Mouse (Mus musculus) kidney, adult 8-10 months (tissue): ENCODE data around the gene Fam169b.
A peak's percentile ranks its signal among the peaks of the same experiment; 100 is the strongest.

Experiments used
- DNase-seq, 2 experiments: peaks; one replicate each; pipeline ENCODE4 v3.0.0; 2022

Fam169b gene

DNA sequence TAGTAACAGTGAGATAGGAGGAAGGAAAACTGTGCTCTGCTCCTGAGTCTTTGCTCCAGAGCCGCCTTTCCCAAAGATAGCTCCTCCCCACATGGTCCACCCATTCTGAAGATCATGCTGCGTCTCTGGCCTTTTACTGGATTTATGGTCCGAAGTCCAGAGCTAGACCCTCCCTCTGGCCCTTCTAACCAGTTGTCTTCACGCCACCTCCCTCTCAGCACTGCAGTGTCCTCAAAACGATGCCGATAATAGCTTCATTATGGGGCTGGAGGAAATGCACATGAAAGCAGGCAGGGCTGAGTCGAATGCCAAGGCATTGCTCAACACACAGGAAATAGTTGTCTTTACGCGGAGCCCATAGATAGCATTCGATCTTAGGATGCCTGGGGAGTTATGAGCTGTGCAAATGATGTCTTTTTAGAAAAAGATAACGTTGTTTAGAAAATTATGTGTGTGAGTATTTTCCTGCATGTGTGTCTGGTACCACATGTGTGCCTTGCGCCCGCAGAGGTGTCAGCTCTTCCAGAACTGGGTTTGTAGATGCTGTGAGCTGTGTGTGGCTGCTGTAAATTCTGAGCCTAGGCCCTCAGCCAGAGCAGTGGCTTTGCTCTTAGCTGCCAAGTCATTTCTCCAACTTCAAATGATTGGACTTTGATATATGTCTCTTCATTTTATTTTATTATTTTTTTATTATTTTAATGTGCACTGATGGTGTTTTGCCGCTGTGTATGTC is 46.6 kb downstream of the Fam169b start:
- DNase-seq, result peak; percentile 14 to 38

DNA sequence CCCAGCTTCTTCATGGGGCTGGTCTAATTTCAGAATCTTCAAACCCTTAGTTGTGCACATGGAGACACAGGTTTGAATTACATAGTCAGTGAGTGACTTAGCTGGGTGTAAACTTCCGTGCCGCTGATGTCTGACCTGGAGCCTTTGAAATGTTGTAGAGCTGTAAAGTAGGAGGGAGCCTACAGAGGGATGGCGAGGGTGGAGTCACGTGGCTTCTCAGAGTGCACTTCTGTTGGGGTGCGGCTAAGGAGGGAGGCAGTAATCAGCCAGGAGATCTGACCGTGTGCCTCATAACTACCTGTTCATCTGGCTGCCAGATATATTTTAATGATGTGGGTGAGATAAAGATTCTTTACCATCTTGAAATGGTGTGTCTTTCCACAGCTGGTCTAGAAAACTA is 49.4 kb downstream of the Fam169b start:
- no peak for DNase-seq

GRCm38 (mm10) chr7:68326190-68326722 is 52.6 kb downstream of the Fam169b start:
- no peak for DNase-seq

DNA sequence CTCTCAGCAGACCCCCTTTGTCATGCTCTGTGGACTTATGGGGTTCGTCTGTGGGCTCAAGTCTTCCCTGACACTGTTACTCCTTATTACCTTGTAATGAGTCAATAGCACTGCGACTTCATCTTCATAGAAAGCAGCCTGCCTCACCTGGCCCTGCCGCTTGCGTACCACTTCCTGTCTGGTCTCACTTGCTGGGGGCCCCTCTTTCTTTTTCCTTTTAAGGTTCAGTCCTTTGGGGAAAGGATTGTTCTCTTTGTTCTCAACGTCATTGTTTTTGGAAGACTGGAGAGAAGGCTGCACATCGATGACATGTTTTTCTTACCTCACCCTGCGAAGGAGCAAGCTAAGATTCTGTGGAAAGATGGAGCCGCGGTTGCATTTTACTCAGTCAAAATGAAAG is 55.4 kb downstream of the Fam169b start:
- no peak for DNase-seq

DNA sequence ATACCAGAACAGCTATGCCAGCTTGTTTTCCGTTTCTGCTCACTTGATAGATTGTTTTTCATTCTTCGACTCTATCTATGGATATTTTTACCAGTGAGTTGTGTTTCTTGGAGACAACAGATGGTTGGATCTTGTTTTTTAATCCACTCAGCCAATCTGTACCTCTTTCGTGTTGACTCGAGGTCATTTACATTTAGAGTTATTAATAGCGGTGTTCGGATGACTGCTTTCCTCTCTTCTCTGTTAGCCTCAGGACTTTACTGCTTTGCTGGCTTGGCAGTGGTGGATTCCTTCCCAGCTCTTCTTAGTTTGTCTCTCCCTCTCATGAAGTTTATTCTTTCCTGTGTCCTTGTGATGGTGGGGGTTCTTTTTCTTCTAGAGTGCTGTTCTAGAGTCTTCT is 59.2 kb downstream of the Fam169b start:
- no peak for DNase-seq

GRCm38 (mm10) chr7:68337080-68337781 is 63.6 kb downstream of the Fam169b start:
- no peak for DNase-seq

DNA sequence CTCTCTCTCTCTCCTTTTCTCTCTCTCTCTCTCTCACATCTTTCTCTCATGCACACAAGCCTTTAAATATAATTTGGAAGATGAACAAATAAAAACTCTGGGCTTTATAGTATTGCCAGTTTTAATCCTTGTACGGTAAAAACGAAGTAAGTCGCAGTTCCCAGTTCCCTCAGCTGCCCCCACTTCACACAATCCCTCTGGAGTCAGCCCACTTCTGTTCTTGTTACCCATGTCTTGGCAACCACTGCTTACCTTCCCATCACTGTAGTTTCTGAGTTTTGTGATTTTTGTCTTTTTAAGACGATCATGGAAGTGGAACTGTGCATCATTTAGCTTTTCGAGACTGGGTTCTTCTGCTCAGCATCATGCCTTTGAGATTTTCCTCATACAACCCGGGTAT is 65.0 kb downstream of the Fam169b start:
- DNase-seq, result no peak

DNA sequence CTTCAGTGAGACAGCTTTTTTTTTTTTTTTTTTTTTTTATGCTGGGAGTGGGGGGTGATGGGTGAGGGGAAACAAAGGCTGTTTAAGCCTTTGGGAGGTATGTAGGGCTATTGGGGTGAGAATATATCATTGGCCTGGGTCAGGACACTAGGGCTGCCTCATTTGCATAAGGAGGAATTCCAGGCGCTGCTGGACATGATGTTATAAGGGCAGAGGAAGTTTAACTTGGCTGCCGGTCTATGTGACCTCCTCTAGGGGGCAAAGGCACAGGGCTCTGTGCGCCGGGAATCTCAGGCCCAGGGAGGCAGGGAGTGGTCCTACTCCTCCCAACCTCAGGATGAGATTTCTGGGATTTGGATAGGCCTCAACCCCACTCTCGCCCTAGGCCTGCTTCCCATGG is 70.9 kb downstream of the Fam169b start:
- peak; percentile 14 to 23 for DNase-seq

DNA sequence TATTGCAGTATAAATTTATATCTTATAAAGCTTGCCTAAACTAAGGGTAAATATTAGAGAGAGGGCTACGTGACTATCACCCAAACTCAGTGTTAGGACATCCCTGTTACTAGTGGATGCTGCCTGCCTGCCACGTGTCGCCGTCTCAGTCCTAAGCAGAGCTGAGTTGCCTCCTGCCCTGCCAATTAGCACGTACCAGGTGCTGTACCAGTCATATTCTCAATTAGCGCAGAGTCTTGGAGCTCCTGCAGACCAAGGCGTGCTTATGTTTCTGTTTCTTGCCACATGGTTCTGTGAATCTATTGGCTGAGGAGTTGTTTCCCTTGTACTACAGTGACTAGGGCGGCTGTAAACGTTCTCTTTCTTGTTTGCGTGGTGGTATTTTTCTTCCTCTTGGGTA is 72.3 kb downstream of the Fam169b start:
- DNase-seq, result no peak

DNA sequence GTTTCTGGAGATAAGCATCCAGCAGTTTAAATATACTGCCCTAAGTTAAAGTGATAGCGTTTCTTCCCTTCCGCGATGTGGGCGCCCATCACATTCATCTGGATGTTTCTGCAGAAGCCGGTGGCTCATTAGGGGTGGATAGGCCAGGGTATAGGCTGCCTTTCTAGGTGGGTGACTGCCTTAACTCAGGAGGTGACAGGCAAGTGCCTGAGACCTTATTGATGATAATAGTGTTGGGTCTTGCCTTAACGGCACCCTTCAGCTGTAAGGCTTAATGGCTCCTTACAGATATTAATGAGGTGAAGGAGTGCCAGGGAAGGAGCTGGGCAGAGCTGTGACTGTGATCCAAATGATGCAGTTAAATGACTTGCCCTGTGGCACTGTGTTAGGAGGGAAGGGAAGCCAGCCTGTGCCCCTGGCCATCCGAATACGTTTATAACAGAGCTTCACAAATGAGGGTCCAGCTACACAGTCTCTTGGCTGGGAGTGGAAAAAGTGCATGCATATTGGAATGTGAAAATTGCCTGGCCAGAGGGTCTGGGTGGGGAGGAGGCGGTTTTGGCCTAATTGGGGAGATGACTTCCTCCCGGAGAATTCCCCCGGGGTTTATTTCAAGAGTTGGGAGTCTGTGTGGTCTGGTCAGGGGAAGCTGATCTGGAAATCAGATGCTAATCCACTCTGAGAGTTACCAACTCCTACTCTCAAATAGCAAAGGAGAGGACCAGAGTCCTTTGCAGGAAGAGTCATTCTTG is 81.9 kb downstream of the Fam169b start:
- no peak for DNase-seq

GRCm38 (mm10) chr7:68357407-68357806 is 83.8 kb downstream of the Fam169b start:
- DNase-seq, result peak; percentile 50 to 64

DNA sequence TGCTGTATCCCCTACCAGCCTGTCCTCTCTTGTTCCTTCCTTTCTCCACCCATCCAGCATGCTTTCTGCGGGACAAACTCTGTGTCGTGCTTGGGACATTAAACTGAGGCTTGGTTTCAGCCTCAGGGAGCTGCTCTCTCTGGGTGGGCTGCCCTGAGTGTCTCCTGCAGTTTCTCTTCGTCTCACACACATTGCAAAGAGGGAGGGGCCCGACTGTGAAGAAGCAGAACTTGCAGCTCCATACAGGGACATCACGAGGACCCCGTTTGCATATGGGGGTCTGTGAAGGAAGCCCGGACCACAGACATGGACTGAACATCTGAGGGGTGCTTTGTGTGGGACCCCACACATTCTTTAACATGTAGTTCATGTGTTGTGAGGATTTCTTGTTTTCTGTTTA is 89.0 kb downstream of the Fam169b start:
- no peak for DNase-seq

GRCm38 (mm10) chr7:68365711-68366110 is 92.1 kb downstream of the Fam169b start:
- DNase-seq, result no peak

DNA sequence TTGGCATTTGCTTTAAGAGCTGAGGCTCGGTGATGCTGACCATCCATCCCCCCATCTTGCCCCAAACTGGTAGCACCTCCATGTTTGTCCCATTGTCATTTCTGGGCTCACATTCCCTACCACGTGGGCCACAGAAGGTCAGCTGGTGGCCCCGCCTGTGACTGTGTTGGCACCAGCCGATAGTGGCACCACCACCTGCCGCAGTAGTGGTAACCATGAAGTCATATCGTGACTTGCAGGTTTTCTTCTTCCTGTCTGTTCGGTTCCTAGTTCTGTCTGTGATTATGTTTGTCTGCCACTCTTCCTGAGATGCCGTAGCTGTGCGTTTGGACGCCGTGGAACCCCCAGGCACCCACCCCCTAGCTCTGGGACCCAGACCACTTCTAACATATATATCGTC is 95.3 kb downstream of the Fam169b start:
- DNase-seq, result no peak

GRCm38 (mm10) chr7:68369694-68370093 is 96.1 kb downstream of the Fam169b start:
- peak; percentile 29 to 77 for DNase-seq

DNA sequence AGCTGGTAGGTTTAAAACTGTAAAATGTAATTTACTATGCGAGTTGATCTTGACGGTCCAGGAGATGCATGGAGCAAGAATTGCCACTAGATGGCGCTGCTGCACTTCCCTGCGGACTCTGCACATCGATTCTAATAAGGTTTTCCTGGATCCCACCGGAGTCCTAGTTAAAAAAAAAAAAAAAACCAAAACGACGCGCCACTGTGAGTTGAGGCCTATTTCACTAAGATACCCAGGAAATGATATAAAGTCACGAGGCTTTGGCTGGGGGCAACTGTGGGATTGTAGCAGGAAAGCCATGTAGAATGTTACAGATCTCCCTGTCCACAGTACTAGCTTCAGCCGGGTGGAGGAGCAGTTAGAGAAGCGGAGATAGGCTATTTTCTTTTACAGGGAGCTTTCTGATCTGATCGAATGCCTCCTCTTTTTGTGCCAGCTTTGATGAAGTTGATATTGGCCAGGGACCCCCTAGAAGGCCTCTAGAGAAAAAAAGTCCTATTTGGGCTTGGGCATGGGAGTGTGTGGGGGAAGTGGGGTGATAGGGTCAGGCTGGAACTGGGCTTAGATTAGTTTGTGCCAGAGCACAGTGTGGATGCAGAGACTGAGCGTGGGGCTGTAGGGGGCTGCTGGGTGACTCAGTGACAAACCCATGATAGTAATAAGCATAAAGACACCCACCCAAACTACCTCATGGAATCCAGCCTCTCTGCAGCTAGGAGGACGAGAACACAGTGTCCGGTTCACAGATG is 100.6 kb downstream of the Fam169b start:
- peak; percentile 15 to 60 for DNase-seq

- no peak for DNase-seq
Observed at GRCm38 (mm10) chr7:68382187-68382586, 108.5 kb downstream of the Fam169b start.

GRCm38 (mm10) chr7:68386767-68387166 is 113.1 kb downstream of the Fam169b start:
- no peak for DNase-seq

DNA sequence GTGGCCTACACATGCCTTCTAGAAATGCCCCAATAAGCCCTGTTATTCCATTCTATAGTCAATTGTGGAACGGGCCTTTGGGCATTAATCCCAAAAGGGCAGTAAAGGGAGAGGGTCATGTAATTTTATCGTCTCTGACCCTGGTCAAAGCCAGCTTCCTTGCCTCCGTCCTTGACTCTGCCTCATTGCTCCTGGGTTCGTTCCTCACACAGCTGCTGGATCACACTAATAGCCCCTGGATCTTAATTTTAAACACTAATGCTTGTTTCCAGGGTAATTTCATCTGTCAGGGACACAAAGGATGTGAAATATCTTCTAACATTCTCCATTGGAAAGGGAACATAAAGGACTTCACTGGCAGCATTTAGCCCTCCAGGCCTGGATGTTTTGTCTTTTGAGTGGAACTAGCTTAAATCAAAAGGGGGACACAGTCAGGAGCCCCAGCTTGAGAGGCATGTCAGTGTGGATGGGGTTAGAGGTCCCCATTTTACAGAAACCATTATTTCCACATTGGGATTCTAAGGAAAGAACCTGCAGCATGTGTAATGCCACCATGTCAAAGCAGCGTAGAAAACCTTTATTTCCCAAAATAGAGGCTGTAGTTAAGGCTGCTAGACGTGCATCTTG is 122.2 kb downstream of the Fam169b start:
- DNase-seq, result no peak

- DNase-seq, result no peak
Observed at GRCm38 (mm10) chr7:68400516-68400915, 126.9 kb downstream of the Fam169b start.

DNA sequence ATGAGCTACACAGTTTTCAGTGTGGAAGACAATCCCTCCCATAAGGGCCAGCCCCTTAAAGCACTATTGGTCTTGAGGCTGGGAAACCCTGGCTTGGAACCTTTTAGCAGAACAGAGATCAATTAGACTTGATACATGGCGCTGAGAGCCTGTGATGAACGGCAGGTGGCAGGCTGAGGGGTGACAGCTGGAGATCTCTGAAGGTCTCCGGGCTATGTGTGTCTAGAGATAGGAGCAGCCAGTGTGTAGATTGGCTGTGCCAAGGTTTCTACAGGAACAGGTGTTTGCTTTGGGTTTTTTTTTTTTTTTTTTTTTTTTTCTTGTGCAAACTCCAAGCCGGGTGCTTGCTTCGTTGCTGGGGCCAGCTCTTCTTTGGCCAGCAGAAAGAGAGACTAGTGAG is 135.0 kb downstream of the Fam169b start:
- no peak for DNase-seq
